Mouse (Mus musculus): ENCODE data around the gene Sez6l.

The Sez6l gene

GRCm38 (mm10) chr5:112533312-112534075 is 43.5 kb downstream of the Sez6l start:
- no peak for DNase-seq (ENCODE audit: low spot score)

- no peak for DNase-seq (ENCODE audit: low spot score)
These were observed 44.1 kb downstream of the Sez6l start for GRCm38 (mm10) chr5:112532894-112533293.

GRCm38 (mm10) chr5:112532210-112532609 is 44.8 kb downstream of the Sez6l start:
- DNase-seq (ENCODE audit: low spot score) = peak; percentile 7

- no peak for DNase-seq (ENCODE audit: low spot score)
These were observed 45.9 kb downstream of the Sez6l start for GRCm38 (mm10) chr5:112531111-112531510.

- DNase-seq (ENCODE audit: low spot score) = no peak
These were observed 50.0 kb downstream of the Sez6l start for GRCm38 (mm10) chr5:112526936-112527335.

- DNase-seq (ENCODE audit: low spot score) = no peak
These were observed 50.5 kb downstream of the Sez6l start for GRCm38 (mm10) chr5:112526435-112526834.

- DNase-seq (ENCODE audit: low spot score) = no peak
These were observed 51.0 kb downstream of the Sez6l start for GRCm38 (mm10) chr5:112525980-112526379.

GRCm38 (mm10) chr5:112525271-112525670 is 51.7 kb downstream of the Sez6l start:
- no peak for DNase-seq (ENCODE audit: low spot score)

- no peak for DNase-seq (ENCODE audit: low spot score)
These were observed 53.2 kb downstream of the Sez6l start for GRCm38 (mm10) chr5:112523796-112524195.

- no peak for DNase-seq (ENCODE audit: low spot score)
These were observed 53.7 kb downstream of the Sez6l start for GRCm38 (mm10) chr5:112523331-112523730.

GRCm38 (mm10) chr5:112521703-112522527 is 55.1 kb downstream of the Sez6l start:
- DNase-seq (ENCODE audit: low spot score) = no peak

- no peak for DNase-seq (ENCODE audit: low spot score)
These were observed 55.9 kb downstream of the Sez6l start for GRCm38 (mm10) chr5:112520826-112521702.

GRCm38 (mm10) chr5:112518773-112519172 is 58.2 kb downstream of the Sez6l start:
- DNase-seq (ENCODE audit: low spot score) = no peak

- no peak for DNase-seq (ENCODE audit: low spot score)
These were observed 59.5 kb downstream of the Sez6l start for GRCm38 (mm10) chr5:112517454-112517853.

GRCm38 (mm10) chr5:112516527-112516926 is 60.5 kb downstream of the Sez6l start:
- no peak for DNase-seq (ENCODE audit: low spot score)

- DNase-seq (ENCODE audit: low spot score) = no peak
These were observed 66.6 kb downstream of the Sez6l start for GRCm38 (mm10) chr5:112510351-112510750.

GRCm38 (mm10) chr5:112509916-112510315 is 67.1 kb downstream of the Sez6l start:
- DNase-seq (ENCODE audit: low spot score) = no peak

- no peak for DNase-seq (ENCODE audit: low spot score)
These were observed 71.4 kb downstream of the Sez6l start for GRCm38 (mm10) chr5:112505595-112505994.

- no peak for DNase-seq (ENCODE audit: low spot score)
These were observed 75.6 kb downstream of the Sez6l start for GRCm38 (mm10) chr5:112501384-112501783.

GRCm38 (mm10) chr5:112499918-112500682 is 76.9 kb downstream of the Sez6l start:
- DNase-seq (ENCODE audit: low spot score) = no peak

Measured in c-Kit-positive CD71-positive TER-119-positive erythroid progenitor cells, embryonic 14.5 days (primary cell).